Mouse (Mus musculus): ENCODE results near the gene Zfp11.
A peak's percentile ranks its signal among the peaks of the same experiment; 100 is the strongest.
"Not testable (repeated sequence)": the region's sequence is repeated elsewhere in the genome, so short reads cannot be mapped to it uniquely, and the experiment has no call there.

The Zfp11 gene

GRCm38 (mm10) chr5:129670036-129670458 is at the start of gene Zfp11:
Zfp11 (minus strand) TSS chr5:129670099.
- DNase-seq (ENCODE audit: low read depth, low spot score), result peak; percentile 73

GRCm38 (mm10) chr5:129717016-129717415 is 47.1 kb upstream of the Zfp11 start:
- DNase-seq (ENCODE audit: low read depth, low spot score), result peak; percentile 17

- DNase-seq (ENCODE audit: low read depth, low spot score), result peak; percentile 94
Measured at GRCm38 (mm10) chr5:129715326-129715861, 45.5 kb upstream of the Zfp11 start, which contains the start of gene Mrps17. Mrps17 (plus strand) TSS chr5:129715497.

- DNase-seq (ENCODE audit: low read depth, low spot score), result no peak
Measured at GRCm38 (mm10) chr5:129708412-129708811, 38.5 kb upstream of the Zfp11 start, which contains the start of gene Sept14. Sept14 (minus strand) TSS chr5:129708512.

- DNase-seq (ENCODE audit: low read depth, low spot score), result no peak
Measured at GRCm38 (mm10) chr5:129703368-129703767, 33.5 kb upstream of the Zfp11 start.

- DNase-seq (ENCODE audit: low read depth, low spot score), result no peak
Measured at GRCm38 (mm10) chr5:129701706-129702105, 31.8 kb upstream of the Zfp11 start.

GRCm38 (mm10) chr5:129700506-129700905 is 30.6 kb upstream of the Zfp11 start:
- DNase-seq (ENCODE audit: low read depth, low spot score), result no peak

- DNase-seq (ENCODE audit: low read depth, low spot score), result no peak
Measured at GRCm38 (mm10) chr5:129690528-129690927, 20.6 kb upstream of the Zfp11 start.

GRCm38 (mm10) chr5:129687621-129688020 is 17.7 kb upstream of the Zfp11 start:
- DNase-seq (ENCODE audit: low read depth, low spot score), result no peak

GRCm38 (mm10) chr5:129685141-129685540 is 15.2 kb upstream of the Zfp11 start:
- DNase-seq (ENCODE audit: low read depth, low spot score), result not testable (repeated sequence)

GRCm38 (mm10) chr5:129669453-129670035 is 355 bp downstream of the Zfp11 start:
- DNase-seq (ENCODE audit: low read depth, low spot score), result no peak

- DNase-seq (ENCODE audit: low read depth, low spot score), result no peak
Measured at GRCm38 (mm10) chr5:129667851-129668250, 2.0 kb downstream of the Zfp11 start.

GRCm38 (mm10) chr5:129666271-129666909 is 3.5 kb downstream of the Zfp11 start:
- DNase-seq (ENCODE audit: low read depth, low spot score), result no peak

- no peak for DNase-seq (ENCODE audit: low read depth, low spot score)
Measured at GRCm38 (mm10) chr5:129664090-129664489, 5.8 kb downstream of the Zfp11 start.

- DNase-seq (ENCODE audit: low read depth, low spot score), result no peak
Measured at GRCm38 (mm10) chr5:129657931-129658330, 12.0 kb downstream of the Zfp11 start.

- no peak for DNase-seq (ENCODE audit: low read depth, low spot score)
Measured at GRCm38 (mm10) chr5:129657016-129657415, 12.9 kb downstream of the Zfp11 start.

GRCm38 (mm10) chr5:129650858-129651257 is 19.0 kb downstream of the Zfp11 start:
- DNase-seq (ENCODE audit: low read depth, low spot score), result no peak

- DNase-seq (ENCODE audit: low read depth, low spot score), result not testable (repeated sequence)
Measured at GRCm38 (mm10) chr5:129632270-129633250, 37.3 kb downstream of the Zfp11 start.

- DNase-seq (ENCODE audit: low read depth, low spot score), result not testable (repeated sequence)
Measured at GRCm38 (mm10) chr5:129626586-129626985, 43.3 kb downstream of the Zfp11 start.

GRCm38 (mm10) chr5:129626099-129626498 is 43.8 kb downstream of the Zfp11 start:
- DNase-seq (ENCODE audit: low read depth, low spot score), result no peak

- no peak for DNase-seq (ENCODE audit: low read depth, low spot score)
Measured at GRCm38 (mm10) chr5:129621361-129621760, 48.5 kb downstream of the Zfp11 start.

GRCm38 (mm10) chr5:129620600-129620999 is 49.3 kb downstream of the Zfp11 start:
- not testable (repeated sequence) for DNase-seq (ENCODE audit: low read depth, low spot score)

All from CD4-positive, CD25-positive, alpha-beta regulatory T cell, adult 2 months (primary cell).